Mouse (Mus musculus): ENCODE measurements at regions not wholly inside any gene's neighbourhood (a gene's known extent, or its start where the extent isn't known, plus 50 kb on each side); places are given as distances from the start of the nearest gene placed in this dataset.

GRCm38 (mm10) chr10:111111020-111111419 lies 53.5 kb upstream of the Osbpl8 start:
- DNase-seq (ENCODE audit: low spot score in 2 of 2), result no peak

GRCm38 (mm10) chr10:111108658-111109633 lies 55.6 kb upstream of the Osbpl8 start:
- DNase-seq (ENCODE audit: low spot score in 2 of 2), result peak; percentile 80 to 83

DNA sequence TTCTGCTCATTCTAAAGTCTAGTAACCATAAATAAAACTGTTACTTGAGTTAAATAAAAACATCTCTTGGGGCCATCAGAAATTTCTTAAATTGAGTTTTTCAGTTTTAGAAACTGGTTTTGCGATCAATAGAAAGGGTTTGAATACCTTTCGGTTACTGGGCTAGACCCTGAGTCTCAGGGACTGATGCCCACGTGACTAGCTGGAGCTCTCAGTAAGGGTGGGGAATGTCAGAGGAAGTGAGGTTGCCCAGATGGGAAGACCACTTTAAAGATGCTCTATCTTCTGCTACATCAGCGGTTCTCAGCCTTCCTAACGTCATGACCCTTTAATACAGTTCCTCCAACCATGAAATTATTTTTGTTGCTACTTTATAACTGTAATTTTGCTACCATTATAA lies 56.7 kb upstream of the Osbpl8 start:
- no peak for DNase-seq (ENCODE audit: low spot score in 2 of 2)

- DNase-seq (ENCODE audit: low spot score in 2 of 2), result peak; percentile 71 to 75
These were observed 57.2 kb upstream of the Osbpl8 start for GRCm38 (mm10) chr10:111107387-111107786.

- no peak for DNase-seq (ENCODE audit: low spot score in 2 of 2)
These were observed 58.1 kb upstream of the Osbpl8 start for GRCm38 (mm10) chr10:111106411-111106810.

GRCm38 (mm10) chr10:111105662-111106061 lies 58.9 kb upstream of the Osbpl8 start:
- DNase-seq (ENCODE audit: low spot score in 2 of 2), result no peak

GRCm38 (mm10) chr10:111103512-111103911 lies 61.0 kb upstream of the Osbpl8 start:
- no peak for DNase-seq (ENCODE audit: low spot score in 2 of 2)

- no peak for DNase-seq (ENCODE audit: low spot score in 2 of 2)
These were observed 61.5 kb upstream of the Osbpl8 start for GRCm38 (mm10) chr10:111103086-111103485.

- no peak for DNase-seq (ENCODE audit: low spot score in 2 of 2)
These were observed 62.4 kb upstream of the Osbpl8 start for GRCm38 (mm10) chr10:111101901-111102761.

DNA sequence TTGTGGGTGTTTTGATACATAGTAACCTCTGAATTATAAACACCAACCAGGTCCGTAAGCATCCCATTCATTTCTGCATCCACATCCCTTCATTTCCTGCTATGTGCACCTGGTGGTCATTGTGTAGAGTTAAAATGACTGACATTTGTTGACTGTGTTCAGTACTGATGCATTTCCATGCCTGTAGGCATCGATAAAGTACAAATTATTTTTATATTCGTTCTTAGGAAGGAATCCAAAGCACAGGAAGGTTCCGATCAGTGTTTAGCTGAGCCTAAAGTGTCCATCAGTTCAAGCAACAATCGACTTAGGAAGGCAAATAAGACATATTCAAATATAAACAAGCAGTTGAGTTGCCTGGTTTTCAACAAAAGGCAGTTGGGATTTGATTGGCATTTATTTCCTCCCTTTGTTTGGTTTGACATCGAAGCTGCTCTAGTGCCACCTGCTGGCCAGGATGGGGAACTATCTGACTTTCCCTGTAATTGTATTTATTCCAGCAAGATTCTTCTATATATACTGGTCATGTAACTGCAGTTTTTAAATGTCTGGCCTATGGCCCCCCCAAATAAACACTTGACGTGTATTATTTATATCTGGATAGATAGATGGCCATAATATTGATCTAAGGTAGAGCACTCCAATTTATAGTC lies 64.6 kb upstream of the Osbpl8 start:
- DNase-seq (ENCODE audit: low spot score in 2 of 2), result peak; percentile 80 to 84

DNA sequence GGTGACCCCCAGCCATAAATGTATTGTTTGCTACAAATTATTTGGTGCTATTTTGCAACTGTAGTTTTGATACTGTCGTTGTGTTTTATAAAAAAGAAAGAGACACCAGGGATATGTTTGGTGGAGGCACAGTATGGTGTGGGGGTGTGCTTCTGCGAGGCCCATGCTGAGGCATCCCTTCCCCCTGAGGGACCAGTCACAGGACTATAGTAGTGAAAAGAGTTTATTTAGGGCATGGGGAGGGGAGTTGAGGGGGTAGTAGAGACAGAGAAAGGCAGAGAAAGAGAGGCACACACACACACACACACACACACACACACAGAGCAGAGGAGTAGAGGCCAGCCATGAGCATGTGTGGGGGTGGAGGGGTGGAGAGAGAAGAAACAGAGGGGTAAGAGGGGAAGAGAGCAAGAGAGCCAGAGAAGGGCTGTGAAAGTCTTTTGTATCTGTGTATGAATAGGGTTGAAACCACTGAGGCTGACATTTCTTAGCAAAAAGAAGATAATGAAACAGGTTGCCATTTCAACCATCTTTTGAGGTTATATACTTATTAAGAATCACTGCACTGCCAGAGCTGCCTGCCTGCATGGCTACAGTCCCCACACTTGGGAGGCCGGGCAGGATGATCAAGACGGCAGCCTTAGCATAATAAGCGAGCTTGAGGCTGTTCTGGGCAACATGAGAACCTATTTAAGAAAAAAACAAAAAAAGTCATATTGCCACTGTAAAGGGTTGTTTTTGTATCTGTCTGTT lies 65.3 kb upstream of the Osbpl8 start:
- peak in 1 of 2 experiments; percentile 17 for DNase-seq (ENCODE audit: low spot score in 2 of 2)

- no peak for DNase-seq (ENCODE audit: low spot score in 2 of 2)
These were observed 67.3 kb upstream of the Osbpl8 start for GRCm38 (mm10) chr10:111097245-111097644.

- DNase-seq (ENCODE audit: low spot score in 2 of 2), result no peak
These were observed 67.7 kb upstream of the Osbpl8 start for GRCm38 (mm10) chr10:111096811-111097210.

DNA sequence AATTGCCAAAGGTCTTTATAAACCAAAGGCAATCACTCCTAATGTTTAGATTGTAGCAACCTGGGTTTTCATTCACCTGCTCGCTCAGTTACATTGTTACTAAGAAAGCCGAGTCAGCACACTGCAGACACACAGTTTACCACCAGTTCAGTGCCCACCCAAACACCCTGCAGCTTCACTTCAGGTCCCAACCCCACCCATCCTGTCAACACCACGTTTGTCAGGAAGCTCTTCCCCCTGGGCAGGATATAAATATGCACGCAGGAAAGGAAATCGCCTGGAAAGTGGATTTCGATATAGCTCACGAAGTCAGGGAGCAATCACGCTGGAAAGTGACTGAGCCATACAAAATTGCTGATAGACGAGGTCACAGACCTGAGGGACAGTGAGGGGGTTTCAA lies 70.1 kb upstream of the Osbpl8 start:
- DNase-seq (ENCODE audit: low spot score in 2 of 2), result no peak

- no peak for DNase-seq (ENCODE audit: low spot score in 2 of 2)
These were observed 75.2 kb upstream of the Osbpl8 start for GRCm38 (mm10) chr10:111089382-111089781.

DNA sequence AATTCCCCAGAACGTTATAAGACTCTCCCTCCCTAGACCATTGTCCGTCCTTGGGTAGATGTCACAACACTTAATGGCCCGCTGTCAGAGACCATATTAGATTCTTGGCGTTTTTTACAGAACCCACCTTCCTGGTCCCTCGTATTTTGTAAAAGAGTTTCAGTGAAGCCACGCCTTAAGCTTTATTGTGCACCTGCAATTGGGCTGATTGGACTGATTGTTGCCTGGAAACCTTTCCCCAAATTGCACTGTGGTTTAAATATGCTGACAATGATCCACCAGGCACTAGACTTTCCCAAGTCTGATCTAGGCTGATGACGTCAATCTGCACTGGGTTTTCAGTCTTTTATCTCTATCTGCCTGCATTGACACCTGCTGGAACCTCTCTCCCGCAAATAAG lies 75.6 kb upstream of the Zdhhc17 start:
- no peak for DNase-seq (ENCODE audit: low spot score in 2 of 2)

GRCm38 (mm10) chr10:111084267-111084780 lies 74.4 kb upstream of the Zdhhc17 start:
- no peak for DNase-seq (ENCODE audit: low spot score in 2 of 2)

- no peak for DNase-seq (ENCODE audit: low spot score in 2 of 2)
These were observed 73.9 kb upstream of the Zdhhc17 start for GRCm38 (mm10) chr10:111083861-111084260.

DNA sequence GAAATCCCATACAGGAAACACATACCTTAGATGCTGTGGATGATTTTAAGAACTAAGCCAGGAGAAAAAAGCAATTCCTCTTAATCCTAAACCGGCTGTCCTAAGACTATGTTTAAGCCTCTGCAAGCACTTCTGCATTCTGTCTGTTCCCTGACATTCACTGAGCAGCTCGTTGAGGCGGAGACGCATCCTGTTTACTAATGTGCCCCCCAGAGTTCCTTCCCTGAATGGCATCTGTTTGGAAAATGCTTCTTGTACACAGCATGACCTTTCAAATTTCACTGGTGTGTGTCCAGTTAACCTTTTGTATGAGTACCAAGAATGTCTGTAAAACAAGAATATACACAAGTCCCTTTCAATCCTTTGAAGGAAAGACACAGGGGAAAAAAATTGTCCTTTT lies 73.4 kb upstream of the Zdhhc17 start:
- DNase-seq (ENCODE audit: low spot score in 2 of 2), result no peak

DNA sequence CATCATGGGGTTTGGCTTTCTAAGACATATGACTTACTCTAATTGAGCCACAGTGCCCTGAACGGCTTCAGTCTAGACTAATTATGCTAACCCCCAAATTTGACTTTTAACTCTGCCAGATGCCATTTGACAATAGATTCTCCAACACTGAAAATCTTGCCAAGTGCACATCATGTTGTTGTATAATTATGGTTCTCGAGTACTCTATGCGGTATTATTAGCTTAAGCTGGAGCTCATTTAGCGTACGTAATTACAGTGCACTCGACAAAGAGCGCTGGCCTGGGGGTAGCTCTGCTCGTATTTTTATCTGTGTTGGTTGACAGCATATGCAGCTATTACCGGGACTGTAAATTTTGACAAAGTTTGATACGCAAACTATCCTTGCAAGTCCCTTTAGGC lies 70.4 kb upstream of the Zdhhc17 start:
- DNase-seq (ENCODE audit: low spot score in 2 of 2), result no peak

- peak in 1 of 2 experiments; percentile 21 for DNase-seq (ENCODE audit: low spot score in 2 of 2)
These were observed 69.1 kb upstream of the Zdhhc17 start for GRCm38 (mm10) chr10:111079051-111079450.

Data from right cerebral cortex, adult 2 months (tissue).